21 mouse cellular contexts compared by ENCODE assay signal in genomic region chr3:51674963-51675362, GRCm38 (mm10). TPM values are rescaled to one million over a fixed set of nuclear protein-coding genes. Genes with fewer than 3 reads are reported as not detected.
"Had no signal": no experiment of that assay in that cellular context is flagged by ENCODE, and none has a peak within 500 bp of the region (broad histone marks: within the 10 kb centered on the region; RNA-seq: fewer than 3 reads in every experiment).

No protein-coding gene starts in this region.

- DNase-seq: gastrocnemius, postnatal 14 days; gastrocnemius, postnatal 36 days; heart, adult 11 months; heart, adult 2 months; heart, postnatal 14 days; heart, postnatal 36 days; kidney, adult 11 months; kidney, adult 2 months; kidney, adult 9 months; kidney, postnatal 14 days; kidney, postnatal 36 days; layer of hippocampus, adult 9-11 months; layer of hippocampus, postnatal 36 days; left cerebral cortex, postnatal 4 days had no signal

- ATAC-seq: hindbrain, postnatal 0 days; intestine, embryonic 16.5 days had no signal

RNA-seq across cellular contexts. Expression of gene Mgst2, which starts 14.8 kb away (rescaled TPM):
- total RNA-seq: hindbrain, postnatal 0 days; layer of hippocampus, adult 18-20 months; layer of hippocampus, postnatal 14 days; layer of hippocampus, postnatal 36 days; left cerebral cortex, adult 18-20 months; left cerebral cortex, postnatal 25 days; liver, adult 2 months had no signal
